Mouse (Mus musculus) stomach, embryonic 16.5 days (tissue): ENCODE measurements around the gene Slc35d2. TPM values are rescaled to one million over a fixed set of nuclear protein-coding genes. Genes with fewer than 3 reads are reported as not detected.

Experiments
- ATAC-seq: fragments of 200-750 bp; cut with Nextera tagmentation; 2 replicates; pipeline ENCODE4 v1.8.0; 2017; ENCODE audit warnings: moderate number of reproducible peaks, moderate TSS enrichment; ENCODE audit not compliant: insufficient read depth, low FRiP score
- H3K27ac ChIP-seq: fragments of 300-500 bp; sonication (generic); 2 replicates; pipeline ENCODE4 v1.5.1; 2014; ENCODE audit warnings: low read length
- H3K27me3 ChIP-seq: fragments of 300-500 bp; sonication (generic); 2 replicates; pipeline ENCODE4 v1.6.1; 2014; ENCODE audit warnings: low read length, control low read depth, mixed read lengths; ENCODE audit not compliant: control insufficient read depth, insufficient read depth
- H3K36me3 ChIP-seq: fragments of 300-500 bp; sonication (generic); 2 replicates; pipeline ENCODE4 v1.6.1; 2014; ENCODE audit warnings: low read length; ENCODE audit not compliant: control insufficient read depth, insufficient read depth
- H3K4me1 ChIP-seq: fragments of 300-500 bp; sonication (generic); 2 replicates; pipeline ENCODE4 v1.6.1; 2014; ENCODE audit warnings: low read length, control low read depth, mixed read lengths; ENCODE audit not compliant: control insufficient read depth, insufficient read depth
- H3K4me2 ChIP-seq: fragments of 300-500 bp; sonication (generic); 2 replicates; pipeline ENCODE4 v1.6.1; 2014; ENCODE audit warnings: low read depth, low read length, mixed read lengths
- H3K4me3 ChIP-seq: fragments of 300-500 bp; sonication (generic); replicated peaks from 2 replicates; pipeline ENCODE4 v1.5.1; 2014; ENCODE audit warnings: mild to moderate bottlenecking, low read length
- H3K9ac ChIP-seq: fragments of 300-500 bp; sonication (generic); 2 replicates; pipeline ENCODE4 v1.6.1; 2014; ENCODE audit warnings: low read length
- H3K9me3 ChIP-seq: fragments of 300-500 bp; sonication (generic); replicated peaks from 2 replicates; pipeline ENCODE4 v1.6.1; 2016; ENCODE audit warnings: low read length, control low read depth; ENCODE audit not compliant: control insufficient read depth
- WGBS: fragments of 180-500 bp; shearing (Covaris S2); extraction: QIAGEN DNeasy Blood & Tissue Kit; methylation state at CpG from one replicate; pipeline ENCODE4 v1.1.7; 2014; 5-methylcytosine and 5-hydroxymethylcytosine counted together
- polyA plus RNA-seq: library from polyadenylated mRNA; unstranded; fragments of >200 nt; fragmentation: Nextera tagmentation; extraction: Ambion mirVana; gene quantifications from 2 replicates; pipeline ENCODE4 v1.2.1, GENCODE M21; 2015

Gene Slc35d2
- polyA plus RNA-seq, result 6.2 and 7.2 TPM in 2 replicates

DNA sequence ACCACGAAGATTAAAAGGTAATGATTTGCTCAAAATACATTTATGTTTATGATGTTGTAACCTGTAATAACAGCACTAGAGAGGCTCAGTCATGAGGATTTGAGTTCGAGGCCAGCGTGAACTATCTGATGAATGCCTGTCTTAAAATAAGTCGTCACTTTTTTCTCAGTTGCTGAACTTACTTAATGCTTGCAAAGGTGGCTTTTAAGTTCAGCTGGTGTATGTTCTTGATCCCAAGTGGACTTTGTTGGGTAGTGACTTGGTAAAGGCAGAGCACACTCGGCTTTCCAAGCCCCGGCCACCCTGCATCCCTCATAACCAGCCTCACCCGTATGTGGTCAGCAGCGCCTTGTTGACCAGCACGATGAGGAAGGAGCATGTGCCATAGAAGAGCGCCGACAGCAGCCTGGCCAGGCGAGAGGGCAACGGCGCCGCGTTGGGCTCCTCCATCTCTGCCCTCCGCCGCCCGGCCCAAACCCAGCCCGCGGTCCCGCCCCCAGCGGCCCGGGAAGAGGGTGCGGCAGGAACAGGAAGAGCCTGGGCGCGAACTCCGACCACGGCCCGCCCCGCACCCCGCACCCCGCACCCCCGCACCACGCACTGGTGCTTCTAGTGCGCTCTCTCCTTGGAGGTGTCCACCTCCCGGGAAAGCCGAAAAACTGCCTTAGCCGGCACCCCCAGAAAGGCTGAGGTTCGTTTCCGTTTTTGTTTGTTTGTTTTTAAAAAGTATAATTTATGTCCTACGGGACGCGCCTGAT is at the start of gene Slc35d2:
TSS of gene Slc35d2 (minus strand) at position 511 of the 758 bp plus-strand sequence.
- Histone ChIP-seq H3K4me3 (peak within 1 kb of the TSS; percentile 71), H3K4me1 (peaks cover 4% of the 10 kb centered on the region; the same call in 1 of the 2 replicates), H3K27ac (peak within 1 kb of the TSS; percentile 73), H3K27me3 (no peaks in the 10 kb centered on the region), H3K36me3 (no peaks in the 10 kb centered on the region), H3K9me3 (no peaks in the 10 kb centered on the region), H3K9ac (peak within 1 kb of the TSS; percentile 85), H3K4me2 (peak within 1 kb of the TSS; percentile 80)
- peak; percentile 93 for ATAC-seq
- WGBS, result 6% methylated on average over 43 of the region's 44 CpGs

- no peaks in the 10 kb centered on the region for H3K27me3 ChIP-seq
- no peak overlapping the region for H3K9ac ChIP-seq
- H3K27ac ChIP-seq, result no peak overlapping the region
- H3K9me3 ChIP-seq, result no peaks in the 10 kb centered on the region
- peaks cover under 1% of the 10 kb centered on the region for H3K36me3 ChIP-seq
- H3K4me2 ChIP-seq, result no peak overlapping the region
- 75% methylated on average over 7 of the region's 7 CpGs for WGBS
- no peak overlapping the region for H3K4me3 ChIP-seq
- no peaks in the 10 kb centered on the region for H3K4me1 ChIP-seq
- ATAC-seq, result no peak
Observed at GRCm38 (mm10) chr13:64178000-64178399, 48.8 kb upstream of the Slc35d2 start.

DNA sequence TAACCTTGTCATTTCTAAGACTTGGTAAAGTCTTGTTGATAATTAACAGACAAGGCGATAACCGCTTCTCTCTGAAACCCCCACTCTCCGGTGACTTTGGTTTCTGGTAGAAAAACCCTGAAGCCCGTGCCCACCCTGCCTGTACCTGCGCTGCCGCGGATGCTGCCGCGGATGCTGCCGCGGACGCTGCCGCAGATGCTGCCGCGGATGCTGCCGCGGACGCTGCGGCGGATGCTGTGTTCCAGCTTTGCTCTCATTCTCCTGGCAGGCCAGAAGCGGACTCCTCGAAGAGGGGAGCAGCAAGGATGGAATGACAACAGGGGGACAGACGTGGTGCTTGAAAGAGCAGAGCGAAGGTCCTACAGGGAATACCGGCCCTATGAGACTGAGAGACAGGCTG is 40.6 kb upstream of the Slc35d2 start:
- no peak overlapping the region for H3K4me3 ChIP-seq
- peaks cover 30% of the 10 kb centered on the region for H3K36me3 ChIP-seq
- peaks cover 48% of the 10 kb centered on the region for H3K9me3 ChIP-seq
- H3K4me1 ChIP-seq, result no peaks in the 10 kb centered on the region
- no peak overlapping the region for H3K9ac ChIP-seq
- no peaks in the 10 kb centered on the region for H3K27me3 ChIP-seq
- H3K27ac ChIP-seq, result no peak overlapping the region
- WGBS, result 96% methylated on average over 25 of the region's 25 CpGs
- ATAC-seq, result no peak
- no peak overlapping the region for H3K4me2 ChIP-seq

- Histone ChIP-seq H3K27me3 (no peaks in the 10 kb centered on the region), H3K9ac (peak overlapping the region; percentile 90), H3K9me3 (peaks cover 7% of the 10 kb centered on the region), H3K36me3 (0 out of 2 replicates have a peak, but pooled peaks cover under 1% of the 10 kb centered on the region), H3K4me3 (peak overlapping the region; percentile 81), H3K4me2 (peak overlapping the region; percentile 100), H3K27ac (no peak overlapping the region), H3K4me1 (peaks cover 11% of the 10 kb centered on the region)
- 44% methylated on average over 13 of the region's 13 CpGs for WGBS
- no peak for ATAC-seq
Observed at GRCm38 (mm10) chr13:64163147-64163715, 34.1 kb upstream of the Slc35d2 start.

GRCm38 (mm10) chr13:64162626-64163025 is 33.5 kb upstream of the Slc35d2 start:
- WGBS, result 4% methylated on average over 14 of the region's 14 CpGs

GRCm38 (mm10) chr13:64161916-64162611 is 32.9 kb upstream of the Slc35d2 start:
- WGBS, result under 1% methylated on average over 71 of the region's 71 CpGs
- Histone ChIP-seq H3K4me3 (peak overlapping the region; percentile 81), H3K9ac (peak overlapping the region; percentile 90), H3K4me1 (peaks cover 11% of the 10 kb centered on the region), H3K4me2 (peak overlapping the region; percentile 100), H3K36me3 (no peaks in the 10 kb centered on the region), H3K27me3 (no peaks in the 10 kb centered on the region), H3K27ac (peak overlapping the region; percentile 86), H3K9me3 (0 out of 2 replicates have a peak, but pooled peaks cover 3% of the 10 kb centered on the region)
- ATAC-seq, result peak; percentile 53; the same call in 1 of the 2 replicates

More at GRCm38 (mm10) chr13:64162626-64163025, 33.5 kb upstream of the Slc35d2 start:
- peak overlapping the region; percentile 81 for H3K4me3 ChIP-seq
- no peak overlapping the region for H3K27ac ChIP-seq
- H3K36me3 ChIP-seq, result no peaks in the 10 kb centered on the region
- no peak for ATAC-seq
- H3K4me2 ChIP-seq, result peak overlapping the region; percentile 100
- H3K4me1 ChIP-seq, result peaks cover 11% of the 10 kb centered on the region
- H3K9ac ChIP-seq, result peak overlapping the region; percentile 90
- 0 out of 2 replicates have a peak, but pooled peaks cover 5% of the 10 kb centered on the region for H3K9me3 ChIP-seq
- no peaks in the 10 kb centered on the region for H3K27me3 ChIP-seq

- Histone ChIP-seq H3K4me3 (peak within 1 kb of the TSS; percentile 81), H3K9me3 (0 out of 2 replicates have a peak, but pooled peaks cover 3% of the 10 kb centered on the region), H3K9ac (peak within 1 kb of the TSS; percentile 90), H3K4me1 (peaks cover 11% of the 10 kb centered on the region), H3K27ac (peak within 1 kb of the TSS; percentile 86), H3K4me2 (peak within 1 kb of the TSS; percentile 100), H3K36me3 (no peaks in the 10 kb centered on the region), H3K27me3 (no peaks in the 10 kb centered on the region)
- peak; percentile 100 for ATAC-seq
- WGBS, result under 1% methylated on average over 31 of the region's 31 CpGs
Observed at GRCm38 (mm10) chr13:64161548-64161915, 32.4 kb upstream of the Slc35d2 start, which contains the start of gene Habp4. TSS of gene Habp4 (plus strand) at chr13:64161824.

DNA sequence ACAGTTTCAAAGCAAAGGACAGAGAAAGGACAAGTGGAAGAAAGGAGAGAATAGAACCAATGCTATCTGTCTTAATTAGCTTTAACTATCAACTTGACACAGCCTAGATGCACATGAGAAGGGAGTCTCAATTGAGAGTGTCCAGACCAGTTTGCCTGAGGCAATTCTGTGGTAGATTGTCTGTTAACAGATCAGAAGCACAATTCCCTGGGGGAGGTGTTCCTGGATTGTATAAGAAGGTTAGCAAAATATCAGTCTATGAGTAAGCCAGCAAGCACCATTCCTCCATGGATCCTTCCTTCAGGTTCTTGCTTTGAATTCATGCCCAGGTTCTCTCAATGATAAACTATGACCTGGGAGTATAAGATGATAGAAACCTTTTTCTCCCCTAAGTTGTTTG is 27.8 kb upstream of the Slc35d2 start:
- Histone ChIP-seq H3K4me1 (peaks cover 8% of the 10 kb centered on the region; the same call in 1 of the 2 replicates), H3K9me3 (no peaks in the 10 kb centered on the region), H3K27me3 (no peaks in the 10 kb centered on the region), H3K9ac (no peak overlapping the region), H3K4me2 (no peak overlapping the region), H3K36me3 (no peaks in the 10 kb centered on the region), H3K4me3 (no peak overlapping the region), H3K27ac (no peak overlapping the region)
- ATAC-seq, result no peak
